Mouse (Mus musculus) hindbrain, embryonic 12.5 days (tissue): ENCODE results near the gene Zfp839. TPM values are rescaled to one million over a fixed set of nuclear protein-coding genes. Genes with fewer than 3 reads are reported as not detected.

Source experiments
- ATAC-seq: fragments of 200-750 bp; cut with Nextera tagmentation; 2 replicates; pipeline ENCODE4 v1.8.0; 2017; ENCODE audit warnings: moderate TSS enrichment; ENCODE audit not compliant: low FRiP score
- H3K27ac ChIP-seq: fragments of 300-500 bp; sonication (generic); 2 replicates; pipeline ENCODE4 v1.5.1; 2016; ENCODE audit warnings: mild to moderate bottlenecking
- H3K27me3 ChIP-seq: fragments of 300-500 bp; sonication (generic); 2 replicates; pipeline ENCODE4 v1.6.1; 2016; ENCODE audit warnings: mild to moderate bottlenecking
- H3K36me3 ChIP-seq: fragments of 300-500 bp; sonication (generic); 2 replicates; pipeline ENCODE4 v1.6.1; 2016; ENCODE audit warnings: mild to moderate bottlenecking
- H3K4me1 ChIP-seq: fragments of 300-500 bp; sonication (generic); 2 replicates; pipeline ENCODE4 v1.6.1; 2016
- H3K4me2 ChIP-seq: fragments of 300-500 bp; sonication (generic); replicated peaks from 2 replicates; pipeline ENCODE4 v1.6.1; 2016; ENCODE audit warnings: mild to moderate bottlenecking
- H3K4me3 ChIP-seq: fragments of 300-500 bp; sonication (generic); 2 replicates; pipeline ENCODE4 v1.5.1; 2016; ENCODE audit warnings: mild to moderate bottlenecking
- H3K9ac ChIP-seq: fragments of 300-500 bp; sonication (generic); 2 replicates; pipeline ENCODE4 v1.6.1; 2016; ENCODE audit warnings: mild to moderate bottlenecking, moderate library complexity
- H3K9me3 ChIP-seq: fragments of 300-500 bp; sonication (generic); replicated peaks from 2 replicates; pipeline ENCODE4 v1.6.1; 2016; ENCODE audit warnings: mild to moderate bottlenecking
- WGBS: fragments of 180-500 bp; shearing (Covaris S2); methylation state at CpG from one replicate; pipeline ENCODE4 v1.1.7; 2016; 5-methylcytosine and 5-hydroxymethylcytosine counted together
- polyA plus RNA-seq: library from polyadenylated mRNA; unstranded; fragments of >200 nt; fragmentation: Nextera tagmentation; extraction: Ambion mirVana; gene quantifications from 2 replicates; pipeline ENCODE4 v1.2.1, GENCODE M21; 2016

Zfp839 gene
- polyA plus RNA-seq, 1 experiment from 2014 or later, result 6.9 TPM

DNA sequence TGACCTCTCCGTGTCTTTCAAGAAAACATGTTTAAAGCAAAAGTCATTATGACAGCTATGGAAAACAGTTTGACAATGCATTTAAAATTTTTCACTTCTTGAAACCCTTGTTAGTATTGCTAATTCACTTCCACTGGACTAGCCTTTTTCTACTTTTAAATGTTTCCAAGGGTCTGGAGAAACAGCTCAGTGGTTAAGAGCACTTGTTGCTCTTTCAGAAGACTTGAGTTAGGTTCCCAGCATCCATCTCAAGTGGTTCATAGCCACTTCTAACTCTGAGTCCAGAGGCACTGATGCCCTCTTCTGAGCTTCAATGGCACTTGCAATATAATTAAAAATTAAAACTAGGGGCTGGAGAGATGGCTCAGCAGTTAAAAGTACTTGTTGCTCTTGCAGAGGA is 41.8 kb downstream of the Zfp839 start:
- no peak overlapping the region for H3K9ac ChIP-seq
- H3K36me3 ChIP-seq, result no peaks in the 10 kb centered on the region
- no peak overlapping the region for H3K4me2 ChIP-seq
- no peaks in the 10 kb centered on the region for H3K27me3 ChIP-seq
- no peak for ATAC-seq
- WGBS, result 96% methylated on average over 1 of the region's 1 CpGs
- H3K27ac ChIP-seq, result no peak overlapping the region
- no peaks in the 10 kb centered on the region for H3K9me3 ChIP-seq
- H3K4me3 ChIP-seq, result no peak overlapping the region
- H3K4me1 ChIP-seq, result peaks cover 21% of the 10 kb centered on the region

DNA sequence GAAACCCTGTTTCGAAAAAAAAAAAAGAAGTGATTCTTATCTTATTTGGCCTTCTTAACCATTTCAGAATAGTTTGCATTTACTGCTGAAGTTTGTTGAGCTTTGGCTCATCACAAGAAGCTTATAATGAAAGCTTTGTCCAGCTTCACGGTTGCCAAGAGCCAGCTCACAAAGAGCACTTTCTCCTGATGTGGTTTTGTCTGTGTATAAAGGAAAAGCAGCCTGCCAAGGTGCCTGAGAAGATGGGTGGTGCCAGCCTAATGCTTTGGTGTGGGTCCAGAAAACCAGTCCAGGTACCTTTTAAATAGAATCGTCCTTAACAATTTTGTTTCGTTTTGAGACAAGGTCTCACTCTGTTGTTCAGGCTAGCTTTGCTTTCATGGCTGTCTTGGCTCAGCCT is 52.1 kb downstream of the Zfp839 start:
- WGBS, result 86% methylated on average over 4 of the region's 4 CpGs

DNA sequence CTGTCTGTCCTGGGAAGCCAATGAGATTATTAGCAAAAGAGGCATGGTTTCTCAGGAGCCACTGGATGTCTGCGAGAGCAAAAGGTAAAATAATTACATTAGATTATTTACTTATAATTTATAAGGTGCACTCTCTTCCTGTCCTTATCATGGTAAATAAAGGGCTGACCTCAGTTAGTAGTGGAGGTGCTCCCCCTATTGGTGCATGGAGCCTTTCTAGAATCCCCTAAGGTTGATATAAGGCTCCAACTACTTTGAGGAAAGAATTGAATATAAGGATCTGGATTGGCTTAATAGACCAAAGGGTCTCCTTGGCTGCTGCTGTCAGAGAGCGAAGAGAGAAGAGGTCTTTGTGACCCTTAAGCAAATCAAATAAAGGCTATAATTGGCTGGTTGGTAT is 53.5 kb downstream of the Zfp839 start:
- Histone ChIP-seq H3K4me2 (no peak overlapping the region), H3K27me3 (no peaks in the 10 kb centered on the region), H3K9ac (no peak overlapping the region), H3K36me3 (0 out of 2 replicates have a peak, but pooled peaks cover 3% of the 10 kb centered on the region), H3K4me1 (no peaks in the 10 kb centered on the region), H3K27ac (no peak overlapping the region), H3K9me3 (no peaks in the 10 kb centered on the region), H3K4me3 (no peak overlapping the region)
- 98% methylated on average over 2 of the region's 2 CpGs for WGBS
- no peak for ATAC-seq

More for the DNA sequence above, 52.1 kb downstream of the Zfp839 start:
- Histone ChIP-seq H3K4me2 (no peak overlapping the region), H3K9me3 (no peaks in the 10 kb centered on the region), H3K4me3 (no peak overlapping the region), H3K27me3 (no peaks in the 10 kb centered on the region), H3K4me1 (no peaks in the 10 kb centered on the region), H3K27ac (no peak overlapping the region), H3K36me3 (0 out of 2 replicates have a peak, but pooled peaks cover 3% of the 10 kb centered on the region), H3K9ac (no peak overlapping the region)
- ATAC-seq, result no peak

DNA sequence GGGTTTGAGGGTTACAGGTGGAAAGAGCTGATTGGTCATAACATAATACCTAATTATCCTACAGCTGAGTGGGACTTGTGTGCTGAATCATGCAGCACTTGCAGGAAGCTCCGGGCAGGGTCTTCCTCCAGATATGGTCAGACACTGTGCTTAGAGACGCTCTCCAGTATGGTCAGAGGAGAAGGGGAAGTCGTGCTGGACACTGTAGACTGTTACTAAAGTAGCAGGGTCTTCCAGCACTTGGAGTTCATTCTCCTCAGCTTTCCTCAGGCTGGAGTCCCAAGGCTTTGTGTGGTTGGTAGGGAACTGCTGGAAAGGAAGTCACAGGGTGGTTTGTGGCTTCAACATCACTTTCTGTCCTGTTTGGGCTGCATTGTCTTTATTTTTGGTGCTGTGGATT is 57.8 kb downstream of the Zfp839 start:
- Histone ChIP-seq H3K36me3 (no peaks in the 10 kb centered on the region), H3K4me1 (no peaks in the 10 kb centered on the region), H3K27me3 (no peaks in the 10 kb centered on the region), H3K4me3 (no peak overlapping the region), H3K27ac (no peak overlapping the region), H3K9me3 (no peaks in the 10 kb centered on the region), H3K4me2 (no peak overlapping the region), H3K9ac (no peak overlapping the region)
- ATAC-seq, result no peak
- WGBS, result 87% methylated on average over 3 of the region's 3 CpGs

DNA sequence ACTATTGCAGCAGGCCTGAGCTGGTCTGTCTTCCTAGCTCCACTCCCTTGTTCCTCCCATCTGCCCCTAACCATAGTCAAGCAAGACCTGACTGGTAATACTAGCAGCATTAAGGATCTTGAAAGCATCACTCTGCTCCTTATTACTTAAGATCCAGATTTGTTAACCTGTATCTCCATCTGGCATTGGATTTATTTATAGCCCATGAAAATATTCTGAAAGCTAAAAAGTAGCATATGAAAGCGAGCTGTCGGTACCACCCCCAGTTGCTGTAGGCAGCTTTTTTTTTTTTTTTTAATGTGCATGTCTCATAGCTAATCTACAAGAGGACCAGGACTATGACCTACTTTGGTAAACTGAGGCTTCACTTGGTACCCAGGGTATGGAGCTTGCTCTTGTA is 59.9 kb downstream of the Zfp839 start:
- no peaks in the 10 kb centered on the region for H3K36me3 ChIP-seq
- WGBS, result 98% methylated on average over 2 of the region's 2 CpGs
- H3K4me2 ChIP-seq, result no peak overlapping the region
- H3K27me3 ChIP-seq, result no peaks in the 10 kb centered on the region
- no peak overlapping the region for H3K9ac ChIP-seq
- ATAC-seq, result no peak
- H3K9me3 ChIP-seq, result no peaks in the 10 kb centered on the region
- H3K4me1 ChIP-seq, result no peaks in the 10 kb centered on the region
- no peak overlapping the region for H3K27ac ChIP-seq
- H3K4me3 ChIP-seq, result no peak overlapping the region

DNA sequence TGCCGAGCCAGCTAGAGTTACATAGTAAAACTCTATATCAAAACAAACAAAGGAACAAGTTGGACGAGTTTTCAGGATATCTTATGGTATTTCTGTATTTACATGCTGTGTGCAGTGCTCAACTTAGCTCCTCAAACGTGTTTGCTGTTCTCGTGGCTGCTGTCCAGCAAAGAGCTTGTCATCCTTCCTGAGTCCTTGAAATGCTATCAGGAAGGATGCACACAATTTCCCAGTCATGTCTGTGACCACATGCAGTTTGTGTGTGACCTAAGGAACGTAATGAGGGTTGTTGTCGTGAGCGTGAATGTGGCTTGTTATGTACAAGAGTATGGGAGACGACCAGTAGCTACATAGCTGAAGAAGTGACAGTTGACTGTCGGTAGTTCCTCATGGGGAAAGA is 65.7 kb downstream of the Zfp839 start:
- Histone ChIP-seq H3K4me2 (no peak overlapping the region), H3K4me3 (no peak overlapping the region), H3K27ac (no peak overlapping the region), H3K9me3 (no peaks in the 10 kb centered on the region), H3K9ac (no peak overlapping the region), H3K4me1 (no peaks in the 10 kb centered on the region), H3K36me3 (peaks cover 32% of the 10 kb centered on the region), H3K27me3 (no peaks in the 10 kb centered on the region)
- WGBS, result 86% methylated on average over 9 of the region's 9 CpGs
- no peak for ATAC-seq

Other genes with a start within 250 kb of the Zfp839 start
- gene Dync1h1, start 248.8 kb upstream of the Zfp839 start, polyA plus RNA-seq, result 81.7 and 96.4 TPM in 2 replicates
- gene 1700001K19Rik, start 167.6 kb upstream of the Zfp839 start, polyA plus RNA-seq, result not detected in 2 replicates
- gene Hsp90aa1, start 147.5 kb upstream of the Zfp839 start, polyA plus RNA-seq, result 1,025 and 1,103 TPM in 2 replicates
- gene Wdr20, start 112.3 kb upstream of the Zfp839 start, polyA plus RNA-seq, result 31.3 and 32.9 TPM in 2 replicates
- 12.6 and 13.5 TPM in 2 replicates for gene Mok, start 9.3 kb upstream of the Zfp839 start, polyA plus RNA-seq
- 60.9 and 61.5 TPM in 2 replicates for gene Cinp, start 38.9 kb downstream of the Zfp839 start, polyA plus RNA-seq
- gene Tecpr2, start 39.0 kb downstream of the Zfp839 start, polyA plus RNA-seq, result 8.4 and 8.8 TPM in 2 replicates
- 10.0 and 11.2 TPM in 2 replicates for gene Ankrd9, start 128.8 kb downstream of the Zfp839 start, polyA plus RNA-seq
- 8.8 and 10.0 TPM in 2 replicates for gene Rcor1, start 189.1 kb downstream of the Zfp839 start, polyA plus RNA-seq